Mouse (Mus musculus) megakaryocyte, embryonic 14.5 days (primary cell): ENCODE measurements around the gene Gm13124.

ENCODE experiments used
- FLI1 ChIP-seq: IDR thresholded peaks from 2 replicates; pipeline ENCODE4 v1.6.1; 2012; ENCODE audit warnings: low read length, inconsistent platforms, mixed read lengths
- GATA1 ChIP-seq: IDR thresholded peaks from 3 replicates; pipeline ENCODE4 v1.6.1; 2012; ENCODE audit warnings: mixed read lengths, low read length, inconsistent platforms, borderline replicate concordance

- TF ChIP-seq GATA1, result no peak
- no peak for TF ChIP-seq FLI1
Observed at GRCm38 (mm10) chr4:144551156-144551555, 13.8 kb downstream of the Gm13124 start.
